Mouse (Mus musculus): Measurements from ENCODE around the gene Stox2.

Stox2 gene

GRCm38 (mm10) chr8:47404852-47405251 is 41.3 kb downstream of the Stox2 start:
- DNase-seq = no peak

- DNase-seq = no peak
These were observed 53.2 kb downstream of the Stox2 start for GRCm38 (mm10) chr8:47392927-47393326.

GRCm38 (mm10) chr8:47392290-47392689 is 53.9 kb downstream of the Stox2 start:
- no peak for DNase-seq

GRCm38 (mm10) chr8:47391844-47392243 is 54.3 kb downstream of the Stox2 start:
- DNase-seq = no peak

- DNase-seq = no peak
These were observed 56.7 kb downstream of the Stox2 start for GRCm38 (mm10) chr8:47389430-47389829.

- no peak for DNase-seq
These were observed 58.0 kb downstream of the Stox2 start for GRCm38 (mm10) chr8:47388171-47388570.

GRCm38 (mm10) chr8:47385810-47386209 is 60.4 kb downstream of the Stox2 start:
- no peak for DNase-seq

- no peak for DNase-seq
These were observed 62.0 kb downstream of the Stox2 start for GRCm38 (mm10) chr8:47384151-47384550.

GRCm38 (mm10) chr8:47383632-47384031 is 62.5 kb downstream of the Stox2 start:
- no peak for DNase-seq

GRCm38 (mm10) chr8:47381216-47381615 is 64.9 kb downstream of the Stox2 start:
- DNase-seq = no peak

GRCm38 (mm10) chr8:47380725-47381124 is 65.4 kb downstream of the Stox2 start:
- DNase-seq = no peak

- no peak for DNase-seq
These were observed 66.1 kb downstream of the Stox2 start for GRCm38 (mm10) chr8:47380075-47380474.

GRCm38 (mm10) chr8:47376651-47377050 is 69.5 kb downstream of the Stox2 start:
- DNase-seq = no peak

- no peak for DNase-seq
These were observed 72.4 kb downstream of the Stox2 start for GRCm38 (mm10) chr8:47373757-47374156.

- DNase-seq = no peak
These were observed 74.6 kb downstream of the Stox2 start for GRCm38 (mm10) chr8:47371539-47371938.

GRCm38 (mm10) chr8:47371081-47371480 is 75.1 kb downstream of the Stox2 start:
- DNase-seq = no peak

GRCm38 (mm10) chr8:47370421-47371080 is 75.6 kb downstream of the Stox2 start:
- peak; percentile 40 to 56 for DNase-seq

GRCm38 (mm10) chr8:47369949-47370348 is 76.2 kb downstream of the Stox2 start:
- DNase-seq = no peak

- DNase-seq = no peak
These were observed 77.0 kb downstream of the Stox2 start for GRCm38 (mm10) chr8:47369044-47369769.

GRCm38 (mm10) chr8:47367029-47367428 is 79.1 kb downstream of the Stox2 start:
- no peak for DNase-seq

GRCm38 (mm10) chr8:47363271-47363670 is 82.9 kb downstream of the Stox2 start:
- DNase-seq = no peak

- no peak for DNase-seq
These were observed 90.7 kb downstream of the Stox2 start for GRCm38 (mm10) chr8:47355340-47355906.

- DNase-seq = no peak
These were observed 91.5 kb downstream of the Stox2 start for GRCm38 (mm10) chr8:47354523-47355168.
